ENCODE assay signal across 24 mouse cellular contexts in genomic region chr2:145664311-145664710, GRCm38 (mm10). TPM values are rescaled to one million over a fixed set of nuclear protein-coding genes. Genes with fewer than 3 reads are reported as not detected.
DNase-seq lines count a peak whose midpoint lies in the region; ATAC-seq and TF ChIP-seq lines count a peak whose summit lies in the region.
"Had no signal": no experiment of that assay in that cellular context is flagged by ENCODE, and none has a peak within 500 bp of the region (broad histone marks: within the 10 kb centered on the region; RNA-seq: fewer than 3 reads in every experiment).

No protein-coding gene starts in this region.

- DNase-seq in kidney, adult 9 months, result peak; percentile 60
- DNase-seq in kidney, adult 11 months, result no peak
- peak; percentile 55 for DNase-seq in kidney, postnatal 0 days (ENCODE audit: low spot score)
- no peak for DNase-seq in liver, embryonic 13.5 days
- DNase-seq in left cerebral cortex, adult 9 months (ENCODE audit: low spot score in 2 of 2), result no peak
- no peak for DNase-seq in heart, postnatal 36 days
- DNase-seq: adrenal gland, postnatal 14 days; cerebellum, adult 2 months; cerebellum, postnatal 25 days; layer of hippocampus, adult 9-11 months; left cerebral cortex, postnatal 4 days; right cerebral cortex, postnatal 14 days had no signal

- intact Hi-C loops in heart, postnatal 36 days (cut with DNase I), result no loop called here

- H3K27ac ChIP-seq in kidney, embryonic 15.5 days, result peak overlapping the region; percentile 90
- peak overlapping the region; percentile 81 for H3K27ac ChIP-seq in kidney, postnatal 0 days
- H3K27ac ChIP-seq in liver, embryonic 13.5 days, result no peak overlapping the region
- H3K27ac ChIP-seq: embryonic facial prominence, embryonic 12.5 days; forebrain, embryonic 12.5 days; hindbrain, embryonic 10.5 days; hindbrain, postnatal 0 days; liver, embryonic 15.5 days; midbrain, embryonic 13.5 days; neural tube, embryonic 12.5 days had no signal

- no peak; the same call in 1 of the 2 replicates for TF ChIP-seq CTCF in kidney, postnatal 0 days (IDR thresholded peaks at IDR 0.05; ENCODE audit: low read depth)

- ATAC-seq in kidney, embryonic 15.5 days (replicated peaks; ENCODE audit: low FRiP score), result peak; percentile 97
- ATAC-seq in kidney, postnatal 0 days (replicated peaks; ENCODE audit: low FRiP score, low read depth), result peak; percentile 96
- peak; percentile 50; the same call in 1 of the 2 replicates for ATAC-seq in liver, embryonic 13.5 days (ENCODE audit: low read depth)
- ATAC-seq in megakaryocyte, adult 5-6 weeks (ENCODE audit: poor library complexity, severe bottlenecking), result no peak
- ATAC-seq: activated CD4-positive, CD25-positive, alpha-beta regulatory T cell, adult 4 months; hindbrain, postnatal 0 days; lung, postnatal 0 days; midbrain, embryonic 13.5 days had no signal

- 0 out of 2 replicates have a peak, but pooled peaks cover 4% of the 10 kb centered on the region for H3K4me1 ChIP-seq in kidney, embryonic 15.5 days
- H3K4me1 ChIP-seq in kidney, postnatal 0 days (replicated peaks; ENCODE audit: insufficient read depth, low read length), result no peaks in the 10 kb centered on the region
- H3K4me1 ChIP-seq in liver, embryonic 13.5 days (replicated peaks), result no peaks in the 10 kb centered on the region
- H3K4me1 ChIP-seq: embryonic facial prominence, embryonic 12.5 days; forebrain, embryonic 12.5 days; hindbrain, embryonic 10.5 days; liver, embryonic 15.5 days; midbrain, embryonic 13.5 days; neural tube, embryonic 12.5 days had no signal

- no peaks in the 10 kb centered on the region for H3K9me3 ChIP-seq in kidney, embryonic 15.5 days (replicated peaks)
- H3K9me3 ChIP-seq in kidney, postnatal 0 days (replicated peaks; ENCODE audit: low read length), result no peaks in the 10 kb centered on the region
- H3K9me3 ChIP-seq in liver, embryonic 13.5 days (replicated peaks), result no peaks in the 10 kb centered on the region
- H3K9me3 ChIP-seq: embryonic facial prominence, embryonic 12.5 days; forebrain, embryonic 12.5 days; hindbrain, embryonic 10.5 days; liver, embryonic 15.5 days; midbrain, embryonic 13.5 days; neural tube, embryonic 12.5 days had no signal

- H3K4me2 ChIP-seq in kidney, embryonic 15.5 days, result no peak overlapping the region
- no peak overlapping the region for H3K4me2 ChIP-seq in kidney, postnatal 0 days (ENCODE audit: low read length)
- no peak overlapping the region for H3K4me2 ChIP-seq in liver, embryonic 13.5 days
- H3K4me2 ChIP-seq: embryonic facial prominence, embryonic 12.5 days; forebrain, embryonic 12.5 days; heart, embryonic 11.5 days; liver, embryonic 15.5 days; midbrain, embryonic 13.5 days; neural tube, embryonic 12.5 days had no signal

- no peaks in the 10 kb centered on the region for H3K27me3 ChIP-seq in kidney, embryonic 15.5 days
- H3K27me3 ChIP-seq in kidney, postnatal 0 days (ENCODE audit: insufficient read depth, low read length), result no peaks in the 10 kb centered on the region
- no peaks in the 10 kb centered on the region for H3K27me3 ChIP-seq in liver, embryonic 13.5 days
- H3K27me3 ChIP-seq: embryonic facial prominence, embryonic 12.5 days; forebrain, embryonic 12.5 days; liver, embryonic 15.5 days; midbrain, embryonic 13.5 days; neural tube, embryonic 12.5 days had no signal

- no peaks in the 10 kb centered on the region for H3K36me3 ChIP-seq in kidney, embryonic 15.5 days
- H3K36me3 ChIP-seq in kidney, postnatal 0 days (ENCODE audit: insufficient read depth, low read length), result no peaks in the 10 kb centered on the region
- H3K36me3 ChIP-seq in liver, embryonic 13.5 days, result no peaks in the 10 kb centered on the region
- H3K36me3 ChIP-seq: embryonic facial prominence, embryonic 12.5 days; forebrain, embryonic 12.5 days; hindbrain, embryonic 10.5 days; liver, embryonic 15.5 days; midbrain, embryonic 13.5 days; neural tube, embryonic 12.5 days had no signal

- no peak overlapping the region for H3K9ac ChIP-seq in kidney, embryonic 15.5 days
- H3K9ac ChIP-seq in kidney, postnatal 0 days (ENCODE audit: low read depth, low read length), result no peak overlapping the region
- H3K9ac ChIP-seq in liver, embryonic 13.5 days, result no peak overlapping the region
- H3K9ac ChIP-seq: embryonic facial prominence, embryonic 12.5 days; forebrain, embryonic 12.5 days; liver, embryonic 15.5 days; midbrain, embryonic 13.5 days; neural tube, embryonic 12.5 days had no signal

- H3K4me3 ChIP-seq in kidney, embryonic 15.5 days (replicated peaks), result no peak overlapping the region
- H3K4me3 ChIP-seq in kidney, postnatal 0 days (replicated peaks; ENCODE audit: low read depth, low read length), result no peak overlapping the region
- H3K4me3 ChIP-seq in liver, embryonic 13.5 days (replicated peaks), result no peak overlapping the region
- H3K4me3 ChIP-seq: embryonic facial prominence, embryonic 12.5 days; forebrain, embryonic 12.5 days; hindbrain, embryonic 10.5 days; liver, embryonic 15.5 days; midbrain, embryonic 13.5 days; neural tube, embryonic 12.5 days had no signal

- WGBS in kidney, embryonic 15.5 days, result 63% methylated on average over 2 of the region's 2 CpGs
- 70% methylated on average over 2 of the region's 2 CpGs for WGBS in kidney, postnatal 0 days
- WGBS in liver, embryonic 13.5 days (ENCODE audit: insufficient replicate concordance), result 76% methylated on average over 2 of the region's 2 CpGs

RNA-seq across cellular contexts. Expression of gene Rin2, which starts 10.7 kb away (rescaled TPM):
- 32.1 and 33.0 TPM in 2 replicates for polyA plus RNA-seq in kidney, embryonic 15.5 days (2015; fragmentation: Nextera tagmentation; extraction: Ambion mirVana)
- polyA plus RNA-seq in kidney, postnatal 0 days (2015; fragmentation: Nextera tagmentation; extraction: Ambion mirVana), result 23.8 and 24.0 TPM in 2 replicates
- polyA plus RNA-seq in liver, embryonic 13.5 days (2015; fragmentation: Nextera tagmentation; extraction: Ambion mirVana), result 1.7 and 2.6 TPM in 2 replicates
- total RNA-seq in megakaryocyte, adult 5-6 weeks (2015), result 34.1 and 39.7 TPM in 2 replicates
- 53.6 and 54.6 TPM in 2 replicates for total RNA-seq in megakaryocyte, adult 5-6 weeks (2017)
- 10 to 100 TPM; 20.6 to 27.9 TPM for total RNA-seq in heart, postnatal 36 days (2021)

Comparison
In these comparisons a context has a peak if more than half of its experiments do, and no peak if none do; other contexts are left out.
1. DNase-seq: peak in kidney, adult 9 months (single experiment) and kidney, postnatal 0 days (single experiment); none in kidney, adult 11 months (single experiment), liver, embryonic 13.5 days (single experiment), left cerebral cortex, adult 9 months (0 of 2) and heart, postnatal 36 days (0 of 2).